Mouse (Mus musculus): ENCODE results near the gene Zfp668.
"Not testable (repeated sequence)": the region's sequence is repeated elsewhere in the genome, so short reads cannot be mapped to it uniquely, and the experiment has no call there.

Zfp668 gene

GRCm38 (mm10) chr7:127876467-127877348 is at the start of gene Zfp668:
TSS of gene Zfp668 (minus strand) at chr7:127876828.
- peak; percentile 97 for DNase-seq (ENCODE audit: low read depth, low spot score)

GRCm38 (mm10) chr7:127926066-127926465 is 49.4 kb upstream of the Zfp668 start:
- no peak for DNase-seq (ENCODE audit: low read depth, low spot score)

- DNase-seq (ENCODE audit: low read depth, low spot score) = no peak
These were observed 48.6 kb upstream of the Zfp668 start for GRCm38 (mm10) chr7:127925252-127925651.

- no peak for DNase-seq (ENCODE audit: low read depth, low spot score)
These were observed 47.1 kb upstream of the Zfp668 start for GRCm38 (mm10) chr7:127923714-127924113.

GRCm38 (mm10) chr7:127922451-127923275 is 46.0 kb upstream of the Zfp668 start:
- no peak for DNase-seq (ENCODE audit: low read depth, low spot score)

GRCm38 (mm10) chr7:127921516-127921915 is 44.9 kb upstream of the Zfp668 start:
- DNase-seq (ENCODE audit: low read depth, low spot score) = peak; percentile 73

GRCm38 (mm10) chr7:127919290-127919689 is 42.7 kb upstream of the Zfp668 start:
- DNase-seq (ENCODE audit: low read depth, low spot score) = peak; percentile 62

- DNase-seq (ENCODE audit: low read depth, low spot score) = peak; percentile 89
These were observed 41.6 kb upstream of the Zfp668 start for GRCm38 (mm10) chr7:127918203-127918602.

GRCm38 (mm10) chr7:127915293-127915692 is 38.7 kb upstream of the Zfp668 start:
- DNase-seq (ENCODE audit: low read depth, low spot score) = no peak

- DNase-seq (ENCODE audit: low read depth, low spot score) = no peak
These were observed 36.3 kb upstream of the Zfp668 start for GRCm38 (mm10) chr7:127912938-127913337.

GRCm38 (mm10) chr7:127912190-127912871 is 35.7 kb upstream of the Zfp668 start, which contains the start of gene Kat8:
TSS of gene Kat8 (plus strand) at chr7:127912516.
- peak; percentile 95 for DNase-seq (ENCODE audit: low read depth, low spot score)

GRCm38 (mm10) chr7:127908656-127909055 is 32.0 kb upstream of the Zfp668 start:
- DNase-seq (ENCODE audit: low read depth, low spot score) = no peak

- no peak for DNase-seq (ENCODE audit: low read depth, low spot score)
These were observed 31.3 kb upstream of the Zfp668 start for GRCm38 (mm10) chr7:127907939-127908338.

- DNase-seq (ENCODE audit: low read depth, low spot score) = peak; percentile 88
These were observed 27.6 kb upstream of the Zfp668 start, which contains the start of gene Bckdk for GRCm38 (mm10) chr7:127903971-127904796. TSS of gene Bckdk (plus strand) at chr7:127904082.

GRCm38 (mm10) chr7:127901772-127902171 is 25.1 kb upstream of the Zfp668 start:
- no peak for DNase-seq (ENCODE audit: low read depth, low spot score)

GRCm38 (mm10) chr7:127899997-127900396 is 23.4 kb upstream of the Zfp668 start:
- DNase-seq (ENCODE audit: low read depth, low spot score) = no peak

GRCm38 (mm10) chr7:127898179-127898956 is 21.7 kb upstream of the Zfp668 start:
- DNase-seq (ENCODE audit: low read depth, low spot score) = peak; percentile 76

- no peak for DNase-seq (ENCODE audit: low read depth, low spot score)
These were observed 20.9 kb upstream of the Zfp668 start for GRCm38 (mm10) chr7:127897542-127897941.

GRCm38 (mm10) chr7:127896384-127896783 is 19.8 kb upstream of the Zfp668 start:
- peak; percentile 84 for DNase-seq (ENCODE audit: low read depth, low spot score)

GRCm38 (mm10) chr7:127895891-127896290 is 19.3 kb upstream of the Zfp668 start:
- DNase-seq (ENCODE audit: low read depth, low spot score) = not testable (repeated sequence)

All from ES-CJ7 (cell line).